Mouse (Mus musculus): ENCODE data around the gene Smr3a. TPM values are rescaled to one million over a fixed set of nuclear protein-coding genes. Genes with fewer than 3 reads are reported as not detected.

Gene Smr3a
- polyA plus RNA-seq (2015; fragmentation: Nextera tagmentation; extraction: Ambion mirVana): not detected in 2 replicates

- H3K36me3 ChIP-seq: no peaks in the 10 kb centered on the region
These were observed at the start of gene Smr3a for GRCm38 (mm10) chr5:88002249-88002648. Gene Smr3a, plus strand, starts transcription at chr5:88002549.

GRCm38 (mm10) chr5:87969201-87969600 lies 33.1 kb upstream of the Smr3a start, which contains the start of the genes 2310003L06Rik and Gm28434:
Gene 2310003L06Rik, plus strand, starts transcription at chr5:87969459.
Gene Gm28434, plus strand, starts transcription at chr5:87969517.
- H3K9ac ChIP-seq: no peak within 1 kb of the TSS
- 60% methylated on average over 2 of the region's 2 CpGs for WGBS
- H3K4me1 ChIP-seq (replicated peaks): no peaks in the 10 kb centered on the region
- no peaks in the 10 kb centered on the region for H3K27me3 ChIP-seq
- no peaks in the 10 kb centered on the region for H3K9me3 ChIP-seq
- ATAC-seq (ENCODE audit: low FRiP score): no peak
- no peak within 1 kb of the TSS for H3K4me2 ChIP-seq
- H3K27ac ChIP-seq: no peak within 1 kb of the TSS
- no peaks in the 10 kb centered on the region for H3K36me3 ChIP-seq
- H3K4me3 ChIP-seq: no peak within 1 kb of the TSS

More at GRCm38 (mm10) chr5:88002249-88002648, at the start of gene Smr3a:
- H3K9ac ChIP-seq: no peak within 1 kb of the TSS
- no peak within 1 kb of the TSS for H3K4me3 ChIP-seq
- no peaks in the 10 kb centered on the region for H3K27me3 ChIP-seq
- no peaks in the 10 kb centered on the region for H3K9me3 ChIP-seq
- H3K4me2 ChIP-seq: no peak within 1 kb of the TSS
- no peak for ATAC-seq (ENCODE audit: low FRiP score)
- WGBS: 89% methylated on average over 3 of the region's 3 CpGs
- no peak within 1 kb of the TSS for H3K27ac ChIP-seq
- no peaks in the 10 kb centered on the region for H3K4me1 ChIP-seq (replicated peaks)

GRCm38 (mm10) chr5:87979139-87979538 lies 23.2 kb upstream of the Smr3a start, which contains the start of gene Cabs1:
Gene Cabs1, plus strand, starts transcription at chr5:87979439.
- Histone ChIP-seq H3K27ac (no peak within 1 kb of the TSS), H3K4me2 (no peak within 1 kb of the TSS), H3K36me3 (no peaks in the 10 kb centered on the region), H3K9me3 (no peaks in the 10 kb centered on the region), H3K9ac (no peak within 1 kb of the TSS), H3K4me3 (no peak within 1 kb of the TSS), H3K4me1 (replicated peaks) (no peaks in the 10 kb centered on the region), H3K27me3 (no peaks in the 10 kb centered on the region)
- no peak for ATAC-seq (ENCODE audit: low FRiP score)
- WGBS: 93% methylated on average over 3 of the region's 3 CpGs

GRCm38 (mm10) chr5:87982468-87983214 lies 19.7 kb upstream of the Smr3a start:
- Histone ChIP-seq H3K36me3 (no peaks in the 10 kb centered on the region), H3K4me3 (no peak overlapping the region), H3K9ac (no peak overlapping the region), H3K27me3 (no peaks in the 10 kb centered on the region), H3K4me2 (no peak overlapping the region), H3K9me3 (no peaks in the 10 kb centered on the region), H3K4me1 (replicated peaks) (no peaks in the 10 kb centered on the region), H3K27ac (no peak overlapping the region)
- WGBS: 62% methylated on average over 3 of the region's 3 CpGs
- ATAC-seq (ENCODE audit: low FRiP score): no peak

GRCm38 (mm10) chr5:88005241-88005640 lies 2.9 kb downstream of the Smr3a start:
- H3K27me3 ChIP-seq: no peaks in the 10 kb centered on the region
- H3K27ac ChIP-seq: no peak overlapping the region
- H3K4me2 ChIP-seq: no peak overlapping the region
- no peak for ATAC-seq (ENCODE audit: low FRiP score)
- H3K9me3 ChIP-seq: no peaks in the 10 kb centered on the region
- no peak overlapping the region for H3K9ac ChIP-seq
- no peaks in the 10 kb centered on the region for H3K36me3 ChIP-seq
- no peaks in the 10 kb centered on the region for H3K4me1 ChIP-seq (replicated peaks)
- H3K4me3 ChIP-seq: no peak overlapping the region

Other genes starting within 250 kb of the Smr3a start
- gene Csn1s2a, start 228.0 kb upstream of the Smr3a start, polyA plus RNA-seq (2015; fragmentation: Nextera tagmentation; extraction: Ambion mirVana): not detected in 2 replicates
- gene Csn1s2b, start 194.5 kb upstream of the Smr3a start, polyA plus RNA-seq (2015; fragmentation: Nextera tagmentation; extraction: Ambion mirVana): not detected in 2 replicates
- not detected in 2 replicates for gene Prr27, start 176.9 kb upstream of the Smr3a start, polyA plus RNA-seq (2015; fragmentation: Nextera tagmentation; extraction: Ambion mirVana)
- not detected in 2 replicates for gene Odam, start 117.5 kb upstream of the Smr3a start, polyA plus RNA-seq (2015; fragmentation: Nextera tagmentation; extraction: Ambion mirVana)
- not detected in 2 replicates for gene Csn3, start 77.0 kb upstream of the Smr3a start, polyA plus RNA-seq (2015; fragmentation: Nextera tagmentation; extraction: Ambion mirVana)
- not detected in 2 replicates for gene 2310003L06Rik, start 33.1 kb upstream of the Smr3a start, polyA plus RNA-seq (2015; fragmentation: Nextera tagmentation; extraction: Ambion mirVana)
- not detected in 2 replicates for gene Gm28434, start 33.0 kb upstream of the Smr3a start, polyA plus RNA-seq (2015; fragmentation: Nextera tagmentation; extraction: Ambion mirVana)
- not detected in 2 replicates for gene Cabs1, start 23.1 kb upstream of the Smr3a start, polyA plus RNA-seq (2015; fragmentation: Nextera tagmentation; extraction: Ambion mirVana)
- gene Smr2, start 84.0 kb downstream of the Smr3a start, polyA plus RNA-seq (2015; fragmentation: Nextera tagmentation; extraction: Ambion mirVana): not detected in 2 replicates
- gene Gm11116, start 109.0 kb downstream of the Smr3a start, polyA plus RNA-seq (2015; fragmentation: Nextera tagmentation; extraction: Ambion mirVana): not detected in 2 replicates
- gene Gm11115, start 151.6 kb downstream of the Smr3a start, polyA plus RNA-seq (2015; fragmentation: Nextera tagmentation; extraction: Ambion mirVana): not detected in 2 replicates

Data from hindbrain, embryonic 13.5 days (tissue).